Mouse (Mus musculus): ENCODE results near the gene Trp53inp2.
A peak's percentile ranks its signal among the peaks of the same experiment; 100 is the strongest.

Gene Trp53inp2

GRCm38 (mm10) chr2:155380261-155381059, at the start of gene Trp53inp2:
Trp53inp2 (plus strand) TSS chr2:155381059.
- DNase-seq (ENCODE audit: low spot score): no peak

- DNase-seq (ENCODE audit: low spot score): no peak
These were observed 49.5 kb upstream of the Trp53inp2 start for GRCm38 (mm10) chr2:155331351-155331750.

- no peak for DNase-seq (ENCODE audit: low spot score)
These were observed 47.4 kb upstream of the Trp53inp2 start for GRCm38 (mm10) chr2:155333421-155333820.

- DNase-seq (ENCODE audit: low spot score): no peak
These were observed 45.6 kb upstream of the Trp53inp2 start for GRCm38 (mm10) chr2:155335231-155335630.

- no peak for DNase-seq (ENCODE audit: low spot score)
These were observed 44.6 kb upstream of the Trp53inp2 start for GRCm38 (mm10) chr2:155336254-155336653.

GRCm38 (mm10) chr2:155340166-155340565, 40.7 kb upstream of the Trp53inp2 start:
- no peak for DNase-seq (ENCODE audit: low spot score)

- no peak for DNase-seq (ENCODE audit: low spot score)
These were observed 34.2 kb upstream of the Trp53inp2 start for GRCm38 (mm10) chr2:155346670-155347069.

GRCm38 (mm10) chr2:155354402-155354801, 26.5 kb upstream of the Trp53inp2 start:
- no peak for DNase-seq (ENCODE audit: low spot score)

GRCm38 (mm10) chr2:155356971-155357591, 23.8 kb upstream of the Trp53inp2 start, which contains the start of gene Pigu:
Pigu (minus strand) TSS chr2:155357430.
- peak; percentile 73 for DNase-seq (ENCODE audit: low spot score)

GRCm38 (mm10) chr2:155357686-155358399, 23.0 kb upstream of the Trp53inp2 start:
- no peak for DNase-seq (ENCODE audit: low spot score)

- no peak for DNase-seq (ENCODE audit: low spot score)
These were observed 13.1 kb upstream of the Trp53inp2 start for GRCm38 (mm10) chr2:155367635-155368284.

GRCm38 (mm10) chr2:155369333-155369883, 11.5 kb upstream of the Trp53inp2 start:
- no peak for DNase-seq (ENCODE audit: low spot score)

- no peak for DNase-seq (ENCODE audit: low spot score)
These were observed 8.4 kb upstream of the Trp53inp2 start for GRCm38 (mm10) chr2:155372451-155372850.

- DNase-seq (ENCODE audit: low spot score): no peak
These were observed 7.6 kb upstream of the Trp53inp2 start for GRCm38 (mm10) chr2:155373302-155373701.

- DNase-seq (ENCODE audit: low spot score): no peak
These were observed 7.0 kb upstream of the Trp53inp2 start for GRCm38 (mm10) chr2:155373886-155374285.

GRCm38 (mm10) chr2:155374521-155374920, 6.3 kb upstream of the Trp53inp2 start:
- no peak for DNase-seq (ENCODE audit: low spot score)

GRCm38 (mm10) chr2:155376191-155376590, 4.7 kb upstream of the Trp53inp2 start:
- DNase-seq (ENCODE audit: low spot score): no peak

- DNase-seq (ENCODE audit: low spot score): no peak
These were observed 190 bp downstream of the Trp53inp2 start for GRCm38 (mm10) chr2:155381060-155381437.

GRCm38 (mm10) chr2:155381643-155382331, 928 bp downstream of the Trp53inp2 start:
- peak; percentile 92 for DNase-seq (ENCODE audit: low spot score)

- no peak for DNase-seq (ENCODE audit: low spot score)
These were observed 1.5 kb downstream of the Trp53inp2 start for GRCm38 (mm10) chr2:155382332-155382700.

- DNase-seq (ENCODE audit: low spot score): no peak
These were observed 2.1 kb downstream of the Trp53inp2 start for GRCm38 (mm10) chr2:155382791-155383438.
